Mouse (Mus musculus) effector memory CD4-positive, alpha-beta T cell, adult 7 months (primary cell): ENCODE results near the gene Vgll2. TPM values are rescaled to one million over a fixed set of nuclear protein-coding genes. Genes with fewer than 3 reads are reported as not detected.

ENCODE experiments used
- polyA plus RNA-seq: library from polyadenylated mRNA; unstranded; fragments of 100-300 nt; shearing (Covaris generic); gene quantifications from one replicate; pipeline ENCODE4 v1.2.1, GENCODE M21; 2017

Vgll2 gene
- polyA plus RNA-seq, result not detected

GRCm38 (mm10) chr10:52022413-52023212, at the start of gene Vgll2:
TSS of gene Vgll2 (plus strand) at chr10:52022502.

Other genes with a start within 250 kb of the Vgll2 start
- gene Ros1, start 172.7 kb downstream of the Vgll2 start, polyA plus RNA-seq, result 0.06 TPM
- gene Dcbld1, start 211.1 kb downstream of the Vgll2 start, polyA plus RNA-seq, result 0.63 TPM